Mouse (Mus musculus) embryonic fibroblast, embryonic 13.5 days (primary cell): ENCODE measurements around the gene Aoc3. TPM values are rescaled to one million over a fixed set of nuclear protein-coding genes. Genes with fewer than 3 reads are reported as not detected.
"Not testable (repeated sequence)": the region's sequence is repeated elsewhere in the genome, so short reads cannot be mapped to it uniquely, and the experiment has no call there.

Experiments used
- H3K27ac ChIP-seq: 2 replicates; pipeline ENCODE4 v1.5.1; 2012; ENCODE audit warnings: low read length, control low read depth, inconsistent platforms; ENCODE audit not compliant: insufficient read depth
- H3K4me1 ChIP-seq: 2 replicates; pipeline ENCODE4 v1.6.1; 2011; ENCODE audit warnings: low read length; ENCODE audit not compliant: control insufficient read depth, insufficient read depth
- H3K4me3 ChIP-seq: 2 replicates; pipeline ENCODE4 v1.5.1; 2011; ENCODE audit warnings: mild to moderate bottlenecking, control low read depth, low read length; ENCODE audit not compliant: insufficient read depth
- CTCF ChIP-seq: IDR thresholded peaks from 2 replicates; pipeline ENCODE4 v1.5.1; 2011; ENCODE audit warnings: mild to moderate bottlenecking, control low read depth, low read length, moderate library complexity, borderline replicate concordance; ENCODE audit not compliant: insufficient read depth
- POLR2A ChIP-seq: IDR thresholded peaks from 2 replicates; pipeline ENCODE4 v1.6.1; 2011; ENCODE audit warnings: low read depth, mild to moderate bottlenecking, control low read depth, low read length, moderate library complexity
- polyA plus RNA-seq: library from polyadenylated mRNA; stranded (reverse); fragments of >200 nt; gene quantifications from 2 replicates; pipeline ENCODE4 v1.2.4, GENCODE M21; 2011; ENCODE audit warnings: low read depth; ENCODE audit not compliant: missing spikeins, insufficient read length

Gene Aoc3
- polyA plus RNA-seq, 1 experiment = 4.2 TPM

- Histone ChIP-seq H3K4me3 (no peak overlapping the region), H3K4me1 (no peaks in the 10 kb centered on the region), H3K27ac (no peak overlapping the region)
- TF ChIP-seq CTCF (no peak), POLR2A (no peak)
Observed at GRCm38 (mm10) chr11:101307744-101308143, 22.7 kb upstream of the Aoc3 start.

- no peaks in the 10 kb centered on the region for H3K4me1 ChIP-seq
- TF ChIP-seq CTCF = no peak
- TF ChIP-seq POLR2A = no peak
- H3K4me3 ChIP-seq = no peak overlapping the region
- H3K27ac ChIP-seq = no peak overlapping the region
Observed at GRCm38 (mm10) chr11:101311083-101311482, 19.3 kb upstream of the Aoc3 start.

GRCm38 (mm10) chr11:101312150-101312549, 18.3 kb upstream of the Aoc3 start:
- TF ChIP-seq POLR2A = no peak
- no peak for TF ChIP-seq CTCF
- Histone ChIP-seq H3K4me1 (no peaks in the 10 kb centered on the region), H3K27ac (no peak overlapping the region), H3K4me3 (no peak overlapping the region)

- H3K27ac ChIP-seq = no peak overlapping the region
- peaks cover 6% of the 10 kb centered on the region; the same call in 1 of the 2 replicates for H3K4me1 ChIP-seq
- H3K4me3 ChIP-seq = no peak overlapping the region
- TF ChIP-seq CTCF = no peak
Observed at GRCm38 (mm10) chr11:101314567-101314966, 15.8 kb upstream of the Aoc3 start.

GRCm38 (mm10) chr11:101315082-101315650, 15.2 kb upstream of the Aoc3 start:
- peaks cover 6% of the 10 kb centered on the region; the same call in 1 of the 2 replicates for H3K4me1 ChIP-seq
- TF ChIP-seq CTCF (no peak), POLR2A (no peak)
- peak overlapping the region; percentile 58 for H3K27ac ChIP-seq
- peak overlapping the region; percentile 92 for H3K4me3 ChIP-seq

GRCm38 (mm10) chr11:101315665-101316500, 14.5 kb upstream of the Aoc3 start, which contains the start of gene Psme3:
Psme3 (plus strand) TSS chr11:101316213.
- TF ChIP-seq CTCF (no peak), POLR2A (peak; percentile 69)
- Histone ChIP-seq H3K4me1 (peaks cover 6% of the 10 kb centered on the region; the same call in 1 of the 2 replicates), H3K4me3 (peak within 1 kb of the TSS; percentile 92), H3K27ac (peak within 1 kb of the TSS; percentile 58)

GRCm38 (mm10) chr11:101316501-101316917, 13.9 kb upstream of the Aoc3 start:
- Histone ChIP-seq H3K4me3 (peak overlapping the region; percentile 92), H3K4me1 (peaks cover 6% of the 10 kb centered on the region; the same call in 1 of the 2 replicates), H3K27ac (no peak overlapping the region)
- TF ChIP-seq CTCF (no peak), POLR2A (0 out of 2 replicates have a peak, but pooled peaks have one; percentile 29)

GRCm38 (mm10) chr11:101323609-101324008, 6.8 kb upstream of the Aoc3 start:
- no peak overlapping the region for H3K27ac ChIP-seq
- TF ChIP-seq CTCF (peak; percentile 95), POLR2A (no peak)
- H3K4me3 ChIP-seq = no peak overlapping the region
- no peaks in the 10 kb centered on the region for H3K4me1 ChIP-seq

- TF ChIP-seq POLR2A (no peak), CTCF (no peak)
- H3K4me3 ChIP-seq = no peak within 1 kb of the TSS
- H3K27ac ChIP-seq = no peak within 1 kb of the TSS
- H3K4me1 ChIP-seq = no peaks in the 10 kb centered on the region
Observed at GRCm38 (mm10) chr11:101324763-101325162, 5.6 kb upstream of the Aoc3 start, which contains the start of gene Aoc2. Aoc2 (plus strand) TSS chr11:101325063.

- not testable (repeated sequence) for H3K27ac ChIP-seq, H3K4me3 ChIP-seq, H3K4me1 ChIP-seq
Observed at GRCm38 (mm10) chr11:101325201-101325600, 5.2 kb upstream of the Aoc3 start.

- H3K27ac ChIP-seq = no peak overlapping the region
- no peaks in the 10 kb centered on the region; the same call in 1 of the 2 replicates for H3K4me1 ChIP-seq
- TF ChIP-seq POLR2A = no peak
- TF ChIP-seq CTCF = no peak
Observed at GRCm38 (mm10) chr11:101326147-101326546, 4.3 kb upstream of the Aoc3 start.

More at GRCm38 (mm10) chr11:101326147-101326546, 4.3 kb upstream of the Aoc3 start:
- H3K4me3 ChIP-seq = no peak overlapping the region
